Mouse (Mus musculus) fat pad, adult 2 months (tissue): Measurements from ENCODE around the gene Sik2.

Experiments used
- DNase-seq: peaks from one replicate; pipeline ENCODE4 v3.0.0-alpha.2; 2011; ENCODE audit warnings: low read depth, low spot score; ENCODE audit errors: extremely low read depth

Gene Sik2

GRCm38 (mm10) chr9:50920933-50921895, 87.7 kb downstream of the Sik2 start:
- DNase-seq, result no peak

- no peak for DNase-seq
Measured at GRCm38 (mm10) chr9:50919554-50919953, 89.3 kb downstream of the Sik2 start.

DNA sequence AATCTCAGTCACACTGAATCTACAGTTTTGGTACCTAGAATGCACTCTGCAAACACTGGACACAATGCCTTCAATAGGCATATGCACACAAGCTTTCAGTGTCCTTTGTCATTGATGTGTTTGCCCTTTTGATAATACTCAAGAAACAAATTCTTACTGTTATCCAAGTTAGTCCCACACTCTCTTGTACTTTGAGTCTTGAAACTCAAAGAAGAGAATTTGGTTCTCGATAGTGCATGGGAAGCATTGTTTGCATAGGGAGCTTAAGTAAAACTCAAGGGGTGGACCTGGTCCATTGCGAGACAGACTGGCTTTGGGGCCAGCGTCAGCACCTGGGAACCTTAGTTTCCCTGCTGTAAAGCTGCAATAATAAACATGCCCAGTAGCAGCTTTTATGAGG, 90.7 kb downstream of the Sik2 start:
- no peak for DNase-seq

DNA sequence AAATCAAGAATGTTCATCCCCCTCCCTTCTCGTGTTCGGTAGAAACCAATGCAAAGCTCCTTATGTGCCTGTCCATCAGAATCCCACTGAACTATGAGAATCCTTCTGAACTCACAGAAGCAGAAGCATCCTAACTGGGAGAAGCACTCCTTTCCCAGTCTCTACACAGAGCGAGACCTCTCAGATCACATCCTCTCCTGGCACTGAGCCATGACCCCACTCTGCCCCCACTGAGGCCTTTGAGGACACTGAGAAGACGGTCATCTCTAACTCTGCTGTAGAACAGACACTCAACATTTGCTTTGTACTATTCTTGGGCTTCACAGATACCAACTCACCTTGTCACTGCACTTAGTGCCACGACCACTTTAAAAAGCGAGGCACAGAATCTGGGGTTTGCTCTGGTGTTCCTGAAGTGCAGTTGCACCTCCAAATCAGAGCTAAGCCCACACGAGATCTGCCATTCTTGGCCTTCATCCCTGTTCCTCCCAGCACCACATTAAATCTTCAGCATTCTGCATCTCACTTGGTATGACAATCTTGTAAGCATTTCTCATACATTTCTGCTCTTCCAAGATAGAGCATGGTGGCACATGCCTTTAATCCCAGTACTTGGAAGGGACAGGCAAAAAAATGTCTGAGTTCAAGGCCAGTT, 96.9 kb downstream of the Sik2 start:
- no peak for DNase-seq

DNA sequence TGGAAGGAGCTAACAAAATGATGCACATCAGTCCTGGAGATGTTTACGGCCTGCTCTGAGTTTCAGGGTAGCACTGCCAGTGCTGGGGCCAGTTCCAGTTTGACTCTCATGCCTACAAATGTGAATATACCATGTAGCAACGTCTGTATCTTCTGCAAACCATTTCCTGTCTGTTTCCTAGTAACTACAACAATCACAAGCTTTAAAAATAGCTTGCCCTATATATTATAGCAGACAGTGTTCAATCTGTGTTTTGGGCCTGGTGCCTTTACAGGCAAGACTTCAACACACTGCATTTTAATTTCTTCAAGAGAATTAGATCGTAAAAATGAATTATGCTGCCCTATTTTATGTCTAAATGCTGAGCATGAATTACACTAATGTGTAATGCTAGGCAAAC, 103.6 kb downstream of the Sik2 start:
- no peak for DNase-seq

DNA sequence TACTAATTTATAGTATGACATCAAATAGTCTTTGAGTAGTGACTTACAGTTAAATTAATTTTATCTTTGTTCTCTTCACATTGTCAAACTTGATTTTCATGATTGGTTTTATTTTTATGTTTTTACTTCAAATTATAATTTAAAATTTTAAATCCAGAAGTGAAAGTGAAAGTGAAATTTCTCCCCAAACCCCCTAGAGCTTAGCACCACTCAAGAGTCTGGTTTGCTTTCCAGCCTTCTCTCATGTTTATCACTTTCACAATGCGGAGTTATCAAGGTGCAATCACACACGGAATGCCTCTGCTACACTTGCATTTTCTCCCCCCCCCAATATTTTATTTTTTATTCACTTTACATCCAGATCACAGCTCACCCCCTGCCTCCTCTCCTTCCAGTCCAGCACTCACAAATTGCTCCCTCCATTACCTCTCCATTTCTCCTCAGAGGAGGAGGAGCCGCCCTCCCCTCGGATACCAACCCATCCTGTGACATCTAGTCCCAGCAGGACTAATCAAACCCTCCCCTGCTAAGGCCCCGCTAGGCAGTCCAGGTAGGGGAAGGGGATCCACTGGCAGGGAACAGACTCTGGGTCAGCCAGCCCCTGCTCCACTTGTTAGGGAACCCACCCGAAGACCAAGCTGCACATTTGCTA, 104.6 kb downstream of the Sik2 start:
- no peak for DNase-seq

- no peak for DNase-seq
Measured at GRCm38 (mm10) chr9:50900026-50900920, 108.6 kb downstream of the Sik2 start.

DNA sequence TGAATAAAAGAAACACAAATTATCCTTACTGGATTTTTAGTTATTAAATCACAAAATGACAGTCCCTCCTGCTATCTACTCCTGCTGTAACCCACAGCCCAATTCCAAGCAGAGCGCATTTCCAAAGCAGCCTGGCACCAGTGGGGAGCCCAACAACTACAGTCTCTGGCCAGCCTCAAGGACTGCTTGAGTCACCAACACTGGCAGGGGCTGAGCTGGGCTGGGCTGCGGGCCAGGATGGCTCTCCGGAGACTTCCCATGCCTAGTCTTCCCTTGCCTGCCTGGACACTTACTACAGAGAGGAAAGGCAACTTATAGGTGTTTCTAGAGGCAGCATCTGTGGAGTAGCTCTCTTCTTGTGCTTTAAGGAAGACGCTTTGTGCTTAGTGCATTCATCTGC, 115.2 kb downstream of the Sik2 start:
- no peak for DNase-seq

DNA sequence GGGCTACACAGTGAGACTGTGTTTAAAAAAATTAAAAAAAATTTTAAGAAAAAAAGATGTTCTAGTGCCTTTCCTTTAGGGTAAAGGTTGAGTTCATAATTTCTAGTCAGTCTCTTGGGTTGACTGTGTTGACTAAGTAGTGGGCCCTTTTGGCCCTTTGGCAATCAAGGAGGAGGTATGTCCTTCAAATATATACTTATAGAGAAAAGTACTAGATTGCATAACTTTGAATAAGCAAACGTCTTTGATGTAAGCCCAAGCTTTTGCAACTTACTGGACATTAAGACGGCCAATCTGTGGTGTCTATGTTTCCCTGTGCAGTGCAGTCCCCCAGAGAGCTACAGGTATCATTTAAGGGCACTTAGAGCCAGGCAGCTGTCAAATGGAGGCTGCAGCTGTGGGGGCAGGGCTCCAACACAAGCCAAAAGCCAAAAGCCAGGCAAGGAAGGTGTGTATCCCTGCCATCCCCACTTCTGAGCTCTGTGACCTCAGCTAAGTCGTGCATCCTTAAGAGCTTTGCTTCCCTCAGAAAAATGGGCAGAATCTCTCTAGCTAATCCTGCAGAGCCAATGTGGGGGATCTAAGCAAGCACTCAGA, 118.3 kb downstream of the Sik2 start:
- no peak for DNase-seq

DNA sequence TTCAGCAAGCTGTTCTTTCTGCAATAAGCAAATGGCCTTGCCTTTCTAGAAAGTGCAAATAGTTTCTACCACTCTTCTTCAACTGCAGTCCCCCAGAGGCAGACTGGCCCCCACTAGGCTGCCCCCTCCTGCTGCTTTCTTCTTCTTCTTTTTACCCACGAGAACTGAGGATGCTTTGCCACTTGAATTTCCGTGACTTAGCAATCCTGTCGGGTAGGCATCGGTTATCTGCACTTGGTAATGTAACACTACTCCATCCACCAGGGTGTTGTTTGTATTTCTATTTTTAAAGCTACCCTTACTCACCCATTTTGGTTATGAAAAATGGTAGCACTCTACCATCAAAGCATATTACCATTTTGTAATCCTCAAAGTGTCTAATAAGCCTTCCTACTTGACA, 118.9 kb downstream of the Sik2 start:
- DNase-seq, result no peak

- no peak for DNase-seq
Measured at GRCm38 (mm10) chr9:50889211-50889610, 119.7 kb downstream of the Sik2 start.

- no peak for DNase-seq
Measured at GRCm38 (mm10) chr9:50887351-50887750, 121.5 kb downstream of the Sik2 start.

- DNase-seq, result no peak
Measured at GRCm38 (mm10) chr9:50886870-50887269, 122.0 kb downstream of the Sik2 start.

GRCm38 (mm10) chr9:50885600-50885987, 123.3 kb downstream of the Sik2 start:
- DNase-seq, result no peak

DNA sequence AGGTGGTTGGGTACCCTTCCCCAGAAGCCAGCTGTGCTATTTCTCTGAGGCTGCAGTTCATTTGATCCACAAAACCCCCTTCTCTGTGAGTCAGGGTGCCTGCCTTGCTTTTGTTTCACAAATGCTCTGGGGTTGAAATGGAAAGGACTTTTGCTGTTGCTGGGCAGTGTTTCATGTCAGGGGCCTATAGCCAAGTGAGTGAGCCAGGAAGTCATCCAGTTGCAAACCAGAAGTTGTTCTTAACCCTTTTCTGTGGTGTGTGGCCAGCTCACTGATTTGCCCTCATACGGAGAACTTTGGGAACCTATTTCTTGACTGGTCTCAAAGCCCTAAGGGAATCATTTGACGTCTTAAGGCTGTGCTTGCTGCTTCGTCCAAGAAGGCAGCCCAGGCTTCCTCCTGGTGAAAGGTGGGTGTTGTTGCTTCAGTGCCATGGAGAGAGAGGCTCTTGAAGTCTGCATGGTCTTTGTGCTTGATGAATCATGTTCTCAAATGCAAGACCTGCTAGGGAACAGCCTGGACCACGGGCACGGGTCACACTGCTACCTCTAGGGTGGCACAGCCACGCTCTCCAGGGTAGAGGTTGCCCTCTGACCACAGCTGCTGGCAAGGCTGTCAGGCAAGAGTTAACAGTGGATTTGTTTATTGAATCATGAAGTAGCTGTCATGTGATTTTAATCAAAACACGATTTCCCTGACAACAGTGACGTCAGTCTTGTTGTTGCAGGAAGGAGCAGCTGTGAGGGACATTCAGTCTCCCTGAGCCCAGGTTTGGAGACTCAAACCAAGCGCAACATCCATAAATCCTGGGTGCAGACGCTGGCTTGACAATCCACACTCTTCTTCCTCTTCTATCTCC, 123.9 kb downstream of the Sik2 start:
- DNase-seq, result no peak

DNA sequence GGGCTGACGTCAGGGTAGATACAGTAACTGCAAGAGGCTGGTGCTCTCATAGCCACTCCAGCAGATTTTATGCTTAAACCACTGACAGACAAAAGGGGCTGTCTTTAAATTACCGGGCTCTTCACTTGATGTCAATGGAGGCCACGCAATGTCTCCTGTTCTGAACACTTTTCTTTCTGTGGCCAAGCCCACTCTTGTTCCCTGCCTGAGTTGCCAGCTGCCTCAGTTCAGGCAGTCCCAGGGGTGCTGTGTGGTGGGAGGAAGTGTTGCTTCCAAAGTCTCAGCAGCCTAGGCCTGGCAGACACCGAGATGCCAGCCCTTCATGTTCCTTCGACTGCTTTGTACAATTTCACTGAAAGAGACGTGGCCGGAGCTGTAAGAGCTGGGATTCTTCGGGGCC, 124.8 kb downstream of the Sik2 start:
- DNase-seq, result no peak

DNA sequence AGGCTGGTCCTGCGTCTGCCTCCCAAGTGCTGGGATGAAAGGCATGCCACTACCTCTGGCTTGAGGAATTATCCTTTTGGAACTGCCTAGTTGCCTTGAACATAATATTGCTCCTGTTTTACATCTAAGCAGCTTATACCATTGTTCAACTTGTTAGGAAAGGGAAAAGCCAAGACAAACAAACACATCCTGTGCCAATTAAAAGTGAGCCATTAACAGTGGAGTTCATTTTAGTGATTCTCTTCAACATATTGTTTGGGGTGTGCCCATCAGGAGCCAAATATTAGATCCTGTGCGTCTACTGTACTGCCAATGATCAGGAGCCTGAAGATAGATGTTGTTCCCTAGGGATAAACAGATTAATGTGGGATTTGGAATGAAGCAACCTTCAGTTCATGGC, 126.7 kb downstream of the Sik2 start:
- DNase-seq, result no peak

DNA sequence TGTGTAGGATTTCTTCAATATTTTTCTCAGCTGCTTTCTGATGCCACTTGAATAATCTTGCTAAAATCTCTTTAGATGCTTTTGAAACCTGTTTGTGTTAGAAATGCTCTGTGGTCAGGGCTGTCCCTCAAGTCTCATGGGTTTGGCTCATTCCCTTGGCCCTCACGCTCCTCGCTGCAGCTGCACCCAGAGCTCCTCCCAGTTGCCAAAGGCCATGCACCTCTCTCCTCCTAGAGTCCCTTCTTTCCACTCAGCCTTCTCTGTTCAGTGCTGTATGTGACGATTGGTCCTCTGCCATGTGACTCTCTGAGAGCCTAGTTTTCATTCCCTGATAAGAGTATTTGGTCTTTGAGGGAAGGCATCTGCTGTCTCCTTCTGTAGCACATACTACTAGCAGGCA, 131.4 kb downstream of the Sik2 start:
- DNase-seq, result no peak

DNA sequence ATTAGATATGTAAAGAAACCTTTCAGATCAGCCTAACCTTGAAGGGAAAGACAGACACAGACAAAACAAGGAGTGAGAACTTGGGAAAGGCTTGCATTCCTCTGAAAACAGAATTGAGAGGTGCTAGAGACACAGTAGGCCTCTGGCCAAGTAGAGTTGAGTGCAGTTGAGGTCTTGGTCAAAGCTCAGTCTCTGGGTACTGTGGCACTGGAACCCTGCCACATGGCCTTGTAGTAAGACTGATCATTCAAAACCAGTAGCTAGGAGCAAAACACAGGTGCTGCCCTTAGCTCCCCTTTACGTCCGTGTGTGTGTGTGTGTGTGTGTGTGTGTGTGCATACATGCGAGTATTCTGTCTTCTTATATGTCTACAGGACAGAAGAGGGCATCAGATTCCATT, 132.6 kb downstream of the Sik2 start:
- no peak for DNase-seq

GRCm38 (mm10) chr9:50875470-50875869, 133.4 kb downstream of the Sik2 start:
- DNase-seq, result no peak
